Mouse (Mus musculus) kidney, embryonic 14.5 days (tissue): ENCODE results near the gene R3hdm2. TPM values are rescaled to one million over a fixed set of nuclear protein-coding genes. Genes with fewer than 3 reads are reported as not detected.
A peak's percentile ranks its signal among the peaks of the same experiment; 100 is the strongest.

Experiments
- ATAC-seq: fragments of 200-750 bp; cut with Nextera tagmentation; 2 replicates; pipeline ENCODE4 v1.8.0; 2017; ENCODE audit warnings: moderate number of reproducible peaks, mild to moderate bottlenecking, moderate TSS enrichment, moderate library complexity; ENCODE audit not compliant: low FRiP score, low TSS enrichment
- H3K27ac ChIP-seq: fragments of 300-500 bp; sonication (generic); 2 replicates; pipeline ENCODE4 v1.5.1; 2014; ENCODE audit warnings: low read depth, mild to moderate bottlenecking, low read length, moderate library complexity, mixed read lengths
- H3K27me3 ChIP-seq: fragments of 300-500 bp; sonication (generic); 2 replicates; pipeline ENCODE4 v1.6.1; 2014; ENCODE audit warnings: mild to moderate bottlenecking, low read length; ENCODE audit not compliant: control insufficient read depth, insufficient read depth
- H3K36me3 ChIP-seq: fragments of 300-500 bp; sonication (generic); 2 replicates; pipeline ENCODE4 v1.6.1; 2014; ENCODE audit warnings: low read length, mixed read lengths; ENCODE audit not compliant: control insufficient read depth, insufficient read depth
- H3K4me1 ChIP-seq: fragments of 300-500 bp; sonication (generic); 2 replicates; pipeline ENCODE4 v1.6.1; 2014; ENCODE audit warnings: low read length, mixed read lengths; ENCODE audit not compliant: control insufficient read depth, insufficient read depth
- H3K4me2 ChIP-seq: fragments of 300-500 bp; sonication (generic); replicated peaks from 2 replicates; pipeline ENCODE4 v1.6.1; 2014; ENCODE audit warnings: low read depth, mild to moderate bottlenecking, low read length
- H3K4me3 ChIP-seq: fragments of 300-500 bp; sonication (generic); 2 replicates; pipeline ENCODE4 v1.5.1; 2014; ENCODE audit warnings: mild to moderate bottlenecking, low read length
- H3K9ac ChIP-seq: fragments of 300-500 bp; sonication (generic); 2 replicates; pipeline ENCODE4 v1.6.1; 2014; ENCODE audit warnings: low read depth, mild to moderate bottlenecking, low read length, moderate library complexity
- H3K9me3 ChIP-seq: fragments of 300-500 bp; sonication (generic); 2 replicates; pipeline ENCODE4 v1.6.1; 2016; ENCODE audit warnings: low read length; ENCODE audit not compliant: control insufficient read depth
- WGBS: fragments of 180-500 bp; shearing (Covaris S2); extraction: QIAGEN DNeasy Blood & Tissue Kit; methylation state at CpG from one replicate; pipeline ENCODE4 v1.1.7; 2014; 5-methylcytosine and 5-hydroxymethylcytosine counted together
- polyA plus RNA-seq: library from polyadenylated mRNA; unstranded; fragments of >200 nt; fragmentation: Nextera tagmentation; extraction: Ambion mirVana; gene quantifications from 2 replicates; pipeline ENCODE4 v1.2.1, GENCODE M21; 2014

Gene R3hdm2
- polyA plus RNA-seq, 1 experiment from 2014 or later: 37.9 TPM

DNA sequence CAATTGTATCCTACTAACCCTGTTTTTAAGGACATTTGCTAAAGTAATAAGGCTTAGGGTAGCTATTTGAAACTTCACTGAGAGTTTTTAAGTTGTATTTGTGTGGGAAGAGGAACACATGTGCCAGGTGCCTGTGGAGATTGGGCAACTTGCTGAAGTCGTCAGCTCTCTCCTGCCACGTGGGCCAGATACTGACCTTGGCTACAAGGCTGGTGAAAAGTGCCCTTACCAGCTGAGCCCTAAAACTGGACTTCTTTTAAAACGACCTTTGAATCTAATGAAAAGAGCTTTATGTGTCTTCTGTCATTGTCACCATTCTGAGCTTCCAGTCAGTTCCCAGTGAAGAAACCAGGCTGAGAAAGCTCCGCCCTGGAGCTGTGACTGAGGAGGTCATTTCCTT, 27.3 kb downstream of the R3hdm2 start:
- no peak overlapping the region for H3K27ac ChIP-seq
- peaks cover 13% of the 10 kb centered on the region; the same call in 1 of the 2 replicates for H3K36me3 ChIP-seq
- no peak for ATAC-seq
- WGBS: 56% methylated on average over 4 of the region's 4 CpGs
- no peak overlapping the region for H3K4me2 ChIP-seq
- H3K4me1 ChIP-seq: peaks cover 5% of the 10 kb centered on the region; the same call in 1 of the 2 replicates
- H3K9ac ChIP-seq: no peak overlapping the region
- no peaks in the 10 kb centered on the region for H3K9me3 ChIP-seq
- H3K27me3 ChIP-seq: no peaks in the 10 kb centered on the region
- no peak overlapping the region for H3K4me3 ChIP-seq

DNA sequence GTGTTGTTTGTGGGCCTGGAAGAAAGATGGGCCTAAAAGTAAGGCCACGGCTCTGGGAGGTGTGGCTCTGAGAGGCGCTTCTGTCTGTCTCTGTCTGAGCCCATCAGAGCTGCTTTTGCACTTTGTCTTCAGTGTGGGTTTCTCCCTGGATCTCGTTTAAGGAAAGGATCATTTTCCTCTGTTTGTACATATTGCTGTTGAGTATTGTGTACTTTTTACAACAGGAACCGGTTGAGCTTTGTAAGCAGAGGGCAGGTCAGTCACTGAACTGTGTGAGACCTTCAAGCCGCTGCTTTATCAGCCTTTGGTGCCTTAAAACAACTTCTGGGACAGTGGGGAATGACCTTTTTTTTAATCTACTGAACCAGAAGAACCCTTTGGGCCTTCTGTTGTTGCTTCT, 32.0 kb downstream of the R3hdm2 start:
- H3K4me2 ChIP-seq: no peak overlapping the region
- H3K4me3 ChIP-seq: no peak overlapping the region
- H3K4me1 ChIP-seq: peaks cover 5% of the 10 kb centered on the region; the same call in 1 of the 2 replicates
- 28% methylated on average over 5 of the region's 5 CpGs for WGBS
- no peaks in the 10 kb centered on the region for H3K9me3 ChIP-seq
- peaks cover 9% of the 10 kb centered on the region; the same call in 1 of the 2 replicates for H3K36me3 ChIP-seq
- no peak overlapping the region for H3K9ac ChIP-seq
- H3K27ac ChIP-seq: no peak overlapping the region; the same call in 1 of the 2 replicates
- no peaks in the 10 kb centered on the region for H3K27me3 ChIP-seq
- no peak for ATAC-seq

DNA sequence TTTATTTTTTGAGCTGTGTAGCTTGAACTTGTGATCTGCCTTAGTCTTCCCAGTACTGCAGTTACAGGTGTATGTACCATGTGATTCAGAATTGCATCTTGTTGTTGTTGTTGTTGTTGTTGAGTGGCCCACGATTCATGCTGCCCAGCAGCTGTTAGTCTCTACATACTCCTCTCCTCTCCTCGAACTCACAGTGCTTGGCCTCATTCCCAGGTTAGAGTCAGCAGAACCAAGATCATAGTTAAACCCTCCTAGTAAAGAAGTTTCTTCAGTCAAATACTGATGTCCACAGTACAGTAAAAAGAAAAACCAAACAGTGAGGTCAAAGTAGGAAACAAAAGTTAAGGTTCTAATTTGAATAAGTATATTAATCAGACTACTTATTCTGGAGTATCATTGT, 32.6 kb downstream of the R3hdm2 start:
- ATAC-seq: no peak
- H3K9me3 ChIP-seq: no peaks in the 10 kb centered on the region

DNA sequence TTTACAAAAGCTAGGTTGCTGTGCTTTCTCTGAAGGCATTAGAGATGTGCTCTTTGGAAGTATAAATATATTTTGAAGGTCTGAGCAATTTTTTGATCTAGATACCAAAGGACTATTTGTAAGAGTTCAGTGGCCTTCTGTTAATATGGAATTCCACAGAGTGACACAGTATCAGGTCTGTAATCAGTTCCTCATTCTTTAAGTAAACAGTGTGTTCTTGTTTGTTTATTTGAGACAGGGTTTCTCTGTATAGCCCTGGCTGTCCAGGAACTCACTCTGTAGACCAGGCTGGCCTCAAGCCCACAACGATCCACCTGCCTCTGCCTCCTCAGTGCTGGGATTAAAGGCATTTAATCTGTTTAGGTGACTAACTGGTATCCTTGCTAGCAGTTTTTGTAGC, 33.5 kb downstream of the R3hdm2 start:
- no peak overlapping the region for H3K9ac ChIP-seq
- 88% methylated on average over 1 of the region's 1 CpGs for WGBS
- H3K27me3 ChIP-seq: no peaks in the 10 kb centered on the region
- peaks cover 5% of the 10 kb centered on the region; the same call in 1 of the 2 replicates for H3K4me1 ChIP-seq
- no peak for ATAC-seq
- H3K27ac ChIP-seq: no peak overlapping the region
- no peaks in the 10 kb centered on the region for H3K9me3 ChIP-seq
- H3K4me2 ChIP-seq: no peak overlapping the region
- no peak overlapping the region for H3K4me3 ChIP-seq
- peaks cover 4% of the 10 kb centered on the region; the same call in 1 of the 2 replicates for H3K36me3 ChIP-seq

More for the DNA sequence above, 32.6 kb downstream of the R3hdm2 start:
- WGBS: 69% methylated on average over 2 of the region's 2 CpGs
- Histone ChIP-seq H3K27ac (no peak overlapping the region), H3K4me2 (no peak overlapping the region), H3K4me3 (no peak overlapping the region), H3K4me1 (peaks cover 5% of the 10 kb centered on the region; the same call in 1 of the 2 replicates), H3K27me3 (no peaks in the 10 kb centered on the region), H3K36me3 (peaks cover 9% of the 10 kb centered on the region; the same call in 1 of the 2 replicates), H3K9ac (no peak overlapping the region)

DNA sequence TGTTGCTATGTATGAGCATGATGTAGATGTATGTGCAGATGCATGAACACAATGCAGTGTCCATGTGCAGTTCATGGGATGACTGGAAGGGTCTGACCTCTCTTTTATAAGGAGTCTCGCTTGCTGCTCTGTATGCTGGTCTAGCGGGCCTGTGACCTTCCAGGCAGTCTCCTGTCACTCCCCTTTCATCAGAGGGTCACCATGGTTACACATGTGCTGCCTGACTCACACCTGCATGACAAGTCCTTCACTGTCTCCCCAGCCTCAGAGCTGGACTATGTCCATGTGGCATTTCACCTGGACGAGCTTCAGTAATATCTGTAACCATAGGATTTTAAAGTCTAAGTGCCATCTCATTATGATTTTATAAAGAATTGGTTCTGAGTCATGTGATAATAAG, 34.0 kb downstream of the R3hdm2 start:
- no peaks in the 10 kb centered on the region for H3K27me3 ChIP-seq

DNA sequence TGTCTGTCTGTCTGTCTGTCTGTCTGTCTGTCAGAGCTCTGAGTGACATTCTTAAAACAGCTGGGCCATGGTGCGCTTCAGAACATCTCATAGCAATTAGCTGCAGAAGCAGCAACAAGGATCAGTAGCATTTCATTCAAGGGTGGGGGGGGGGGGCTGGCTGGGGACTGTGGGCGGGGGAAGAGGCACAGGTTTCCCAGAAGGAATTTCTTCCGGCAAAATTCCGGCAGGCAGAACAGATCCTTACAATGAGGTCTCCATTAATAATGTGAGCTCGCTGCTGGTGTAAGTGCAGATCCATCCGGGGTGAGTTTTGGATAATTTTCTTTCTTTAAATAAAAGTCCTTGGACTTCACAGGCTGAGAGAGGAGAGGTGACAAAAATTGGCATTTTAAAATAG, 40.0 kb downstream of the R3hdm2 start:
- Histone ChIP-seq H3K4me2 (no peak overlapping the region), H3K27me3 (no peaks in the 10 kb centered on the region)
- WGBS: 18% methylated on average over 6 of the region's 6 CpGs

More for the DNA sequence above, 34.0 kb downstream of the R3hdm2 start:
- no peaks in the 10 kb centered on the region for H3K9me3 ChIP-seq
- no peak overlapping the region for H3K27ac ChIP-seq
- peaks cover 2% of the 10 kb centered on the region; the same call in 1 of the 2 replicates for H3K36me3 ChIP-seq
- no peak for ATAC-seq
- no peak overlapping the region for H3K9ac ChIP-seq
- peaks cover 5% of the 10 kb centered on the region; the same call in 1 of the 2 replicates for H3K4me1 ChIP-seq
- 77% methylated on average over 3 of the region's 3 CpGs for WGBS
- no peak overlapping the region for H3K4me3 ChIP-seq
- no peak overlapping the region for H3K4me2 ChIP-seq

DNA sequence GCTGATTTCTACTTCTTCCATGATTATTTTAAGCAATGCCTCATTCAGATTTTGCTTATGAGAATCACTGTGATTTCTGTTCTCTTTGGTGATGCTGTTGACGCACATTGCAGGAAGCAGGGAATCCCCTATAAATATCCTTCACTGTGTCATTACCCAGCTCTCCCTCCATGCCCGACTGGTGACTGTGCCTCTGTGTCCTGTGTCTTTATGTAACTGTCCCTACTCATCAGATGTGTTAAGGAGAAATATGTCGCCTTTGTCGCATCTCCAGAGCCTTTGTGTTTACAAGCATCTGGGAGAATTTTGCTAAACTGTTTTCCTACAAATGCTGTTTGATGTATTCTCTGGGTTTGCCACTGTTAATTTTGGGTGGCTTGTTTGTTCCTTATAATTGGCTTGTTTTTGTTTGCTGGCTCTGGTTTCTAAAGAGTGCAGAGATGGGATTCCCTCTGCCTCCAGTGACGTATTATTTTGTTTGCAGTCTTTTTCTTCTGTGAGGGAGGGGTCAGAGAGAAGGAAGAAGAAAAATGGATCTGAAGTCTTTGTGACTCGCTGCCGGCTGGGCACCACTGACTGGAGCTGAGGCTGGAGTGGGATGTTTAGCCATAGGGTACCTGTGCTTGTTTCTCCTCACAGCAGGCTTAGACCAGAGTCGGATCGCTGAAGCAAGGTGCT, 40.7 kb downstream of the R3hdm2 start:
- Histone ChIP-seq H3K4me2 (peak overlapping the region; percentile 11; the same call in 1 of the 2 replicates), H3K4me3 (no peak overlapping the region), H3K9me3 (no peaks in the 10 kb centered on the region), H3K9ac (no peak overlapping the region), H3K4me1 (peaks cover 22% of the 10 kb centered on the region), H3K27me3 (no peaks in the 10 kb centered on the region), H3K36me3 (no peaks in the 10 kb centered on the region), H3K27ac (no peak overlapping the region)
- no peak for ATAC-seq
- WGBS: 14% methylated on average over 9 of the region's 9 CpGs

More for the DNA sequence above, 40.0 kb downstream of the R3hdm2 start:
- Histone ChIP-seq H3K36me3 (no peaks in the 10 kb centered on the region), H3K9me3 (no peaks in the 10 kb centered on the region), H3K4me1 (peaks cover 19% of the 10 kb centered on the region), H3K9ac (no peak overlapping the region), H3K27ac (no peak overlapping the region), H3K4me3 (no peak overlapping the region)
- no peak for ATAC-seq

DNA sequence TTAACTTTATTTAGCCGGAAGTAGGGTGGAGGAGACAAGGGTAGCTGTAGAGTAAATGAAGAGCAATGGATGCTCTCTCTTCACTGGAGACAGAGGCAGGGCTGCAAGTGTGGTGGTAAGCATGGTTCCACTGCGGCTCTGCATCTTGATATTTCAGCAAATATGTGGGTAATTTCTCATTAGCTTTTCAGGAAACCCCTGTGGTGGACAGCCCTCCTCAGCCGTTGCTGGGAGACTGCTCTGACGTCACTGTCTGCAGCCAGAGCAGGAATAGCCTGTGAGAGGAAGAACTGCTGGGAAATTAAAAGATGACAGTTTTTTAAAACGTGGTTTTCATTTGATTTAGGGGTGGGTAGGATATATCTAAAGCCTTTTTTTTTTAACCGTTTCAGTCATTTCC, 41.9 kb downstream of the R3hdm2 start:
- Histone ChIP-seq H3K27ac (no peak overlapping the region; the same call in 1 of the 2 replicates), H3K4me3 (no peak overlapping the region), H3K4me1 (peaks cover 27% of the 10 kb centered on the region), H3K36me3 (no peaks in the 10 kb centered on the region), H3K27me3 (no peaks in the 10 kb centered on the region), H3K4me2 (0 out of 2 replicates have a peak overlapping the region, but pooled peaks have one; percentile 16), H3K9ac (no peak overlapping the region), H3K9me3 (no peaks in the 10 kb centered on the region)
- 25% methylated on average over 6 of the region's 6 CpGs for WGBS
- peak; percentile 75; the same call in 1 of the 2 replicates for ATAC-seq

DNA sequence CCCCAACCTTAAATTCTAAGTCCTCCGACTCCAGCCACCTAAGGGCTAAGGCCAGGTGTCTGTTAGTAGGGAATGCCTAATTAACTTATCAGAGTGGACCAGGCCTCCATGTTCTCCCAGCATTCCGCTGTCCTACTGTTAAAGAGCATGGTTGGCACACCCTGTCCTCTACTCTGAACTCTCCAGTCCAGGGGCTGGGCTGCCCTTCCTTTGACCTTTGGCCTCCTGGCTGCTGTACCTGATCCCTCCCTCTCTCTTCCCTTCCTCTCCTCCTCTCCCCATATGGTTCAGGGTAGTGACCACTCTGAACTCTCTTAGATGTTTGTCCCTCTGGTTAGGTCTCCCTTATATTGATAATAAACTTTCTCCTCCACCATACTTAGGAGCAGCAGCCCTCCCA, 45.7 kb downstream of the R3hdm2 start:
- Histone ChIP-seq H3K9me3 (no peaks in the 10 kb centered on the region), H3K4me1 (peaks cover 21% of the 10 kb centered on the region), H3K36me3 (no peaks in the 10 kb centered on the region), H3K4me3 (no peak overlapping the region), H3K27ac (no peak overlapping the region), H3K27me3 (no peaks in the 10 kb centered on the region), H3K4me2 (no peak overlapping the region), H3K9ac (no peak overlapping the region)
- ATAC-seq: no peak
- WGBS: 89% methylated on average over 2 of the region's 2 CpGs
